Mouse (Mus musculus): ENCODE results near the gene Cdk6. TPM values are rescaled to one million over a fixed set of nuclear protein-coding genes. Genes with fewer than 3 reads are reported as not detected.
"Not testable (repeated sequence)": the region's sequence is repeated elsewhere in the genome, so short reads cannot be mapped to it uniquely, and the experiment has no call there.

Gene Cdk6
- polyA plus RNA-seq, 1 experiment from 2014 or later, result 16.0 TPM

DNA sequence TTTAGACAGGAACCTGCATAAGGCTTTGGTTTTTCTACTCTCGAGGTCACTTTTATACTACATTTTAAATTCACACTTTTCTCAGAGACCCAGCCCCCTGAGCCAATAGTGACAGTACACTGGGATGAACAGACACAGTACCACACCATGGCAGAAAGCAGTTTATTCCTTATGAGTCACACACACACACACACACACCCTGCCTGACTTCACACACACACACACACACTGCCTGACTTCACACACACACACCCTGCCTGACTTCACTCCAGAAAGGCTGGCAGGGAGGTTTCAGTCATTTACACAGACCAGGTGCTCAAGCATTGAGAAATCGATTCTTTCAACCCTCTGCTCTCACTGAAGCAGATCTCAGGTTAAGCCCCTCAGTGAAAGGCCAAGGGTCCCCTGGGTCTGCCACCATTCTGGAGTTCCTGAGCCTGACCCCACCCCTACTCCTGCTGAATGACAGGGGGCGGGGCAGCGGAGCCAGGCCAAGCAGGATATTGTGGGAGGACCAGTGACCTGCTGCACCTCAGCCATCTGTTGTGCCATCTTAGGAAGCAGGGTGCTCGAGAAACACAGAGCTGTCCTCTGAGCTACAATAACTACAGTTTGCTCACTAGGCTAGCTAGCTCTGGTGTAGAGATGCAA lies 185.9 kb downstream of the Cdk6 start:
- Histone ChIP-seq H3K4me3 (ENCODE audit: low read depth, low read length) (no peak overlapping the region), H3K9me3 (replicated peaks; ENCODE audit: control insufficient read depth, low read length) (no peaks in the 10 kb centered on the region), H3K9ac (ENCODE audit: low read depth, low read length) (no peak overlapping the region), H3K4me2 (ENCODE audit: low read depth, low read length) (no peak overlapping the region), H3K27ac (ENCODE audit: low read length) (no peak overlapping the region), H3K4me1 (ENCODE audit: control insufficient read depth, low read depth, low read length) (no peaks in the 10 kb centered on the region), H3K36me3 (ENCODE audit: control insufficient read depth, insufficient read depth) (0 out of 2 replicates have a peak, but pooled peaks cover 2% of the 10 kb centered on the region), H3K27me3 (ENCODE audit: control insufficient read depth, insufficient read depth, low read depth, low read length) (no peaks in the 10 kb centered on the region)
- no peak for ATAC-seq (ENCODE audit: low read depth)
- WGBS (ENCODE audit: insufficient replicate concordance), result 58% methylated on average over 5 of the region's 5 CpGs

DNA sequence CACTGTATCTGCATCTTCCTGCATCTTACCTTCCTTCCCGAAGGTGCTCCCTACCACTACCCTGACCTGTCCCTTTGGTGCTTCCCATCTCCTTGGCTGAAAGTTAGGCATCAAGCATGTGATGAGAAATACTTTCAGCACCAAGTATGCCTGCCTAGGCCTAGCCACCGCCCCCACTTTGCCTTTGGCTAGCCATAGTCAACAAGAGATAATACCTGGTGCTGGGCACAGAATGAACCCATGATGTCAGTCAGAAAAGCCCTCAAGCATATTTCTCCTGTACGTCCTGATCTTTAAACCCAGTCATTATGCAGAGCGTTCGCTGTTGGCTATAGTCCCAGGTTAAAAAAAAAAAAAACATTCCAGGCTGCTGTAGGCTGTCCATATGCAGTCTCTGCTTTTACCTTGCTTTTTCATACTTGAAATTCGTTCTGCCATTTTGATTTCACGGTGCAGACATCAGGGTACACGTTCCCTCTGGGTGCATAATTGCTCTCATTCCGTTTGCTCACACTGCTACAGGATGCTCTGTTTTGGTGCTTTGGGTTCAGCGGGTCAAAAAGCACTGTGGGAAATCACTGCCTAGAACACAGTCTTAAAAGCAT lies 188.4 kb downstream of the Cdk6 start:
- Histone ChIP-seq H3K27me3 (ENCODE audit: control insufficient read depth, insufficient read depth, low read depth, low read length) (no peaks in the 10 kb centered on the region), H3K9me3 (replicated peaks; ENCODE audit: control insufficient read depth, low read length) (no peaks in the 10 kb centered on the region), H3K4me1 (ENCODE audit: control insufficient read depth, low read depth, low read length) (no peaks in the 10 kb centered on the region), H3K36me3 (ENCODE audit: control insufficient read depth, insufficient read depth) (0 out of 2 replicates have a peak, but pooled peaks cover 1% of the 10 kb centered on the region), H3K4me2 (ENCODE audit: low read depth, low read length) (no peak overlapping the region), H3K27ac (ENCODE audit: low read length) (no peak overlapping the region), H3K4me3 (ENCODE audit: low read depth, low read length) (no peak overlapping the region), H3K9ac (ENCODE audit: low read depth, low read length) (no peak overlapping the region)
- no peak for ATAC-seq (ENCODE audit: low read depth)
- 63% methylated on average over 10 of the region's 10 CpGs for WGBS (ENCODE audit: insufficient replicate concordance)

DNA sequence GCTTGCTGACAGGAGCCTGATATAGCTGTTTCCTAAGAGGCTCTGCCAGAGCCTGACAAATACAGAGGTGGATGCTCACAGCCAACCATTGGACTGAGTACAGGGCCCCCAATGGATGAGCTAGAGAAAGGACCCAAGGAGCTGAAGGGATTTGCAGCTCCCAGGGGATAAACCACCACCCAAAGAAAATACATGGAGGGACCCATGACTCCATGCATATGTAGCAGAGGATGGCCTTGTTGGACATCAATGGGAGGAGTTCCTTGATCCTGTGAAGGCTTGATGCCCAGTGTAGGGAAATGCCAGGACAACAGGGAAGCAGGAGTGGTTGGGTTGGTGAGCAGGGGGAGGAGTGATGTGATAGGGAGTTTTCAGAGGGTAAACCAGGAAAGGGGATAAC lies 190.8 kb downstream of the Cdk6 start:
- H3K9ac ChIP-seq (ENCODE audit: low read depth, low read length); H3K27ac ChIP-seq (ENCODE audit: low read length); ATAC-seq (ENCODE audit: low read depth); H3K36me3 ChIP-seq (ENCODE audit: control insufficient read depth, insufficient read depth); H3K4me1 ChIP-seq (ENCODE audit: control insufficient read depth, low read depth, low read length); H3K9me3 ChIP-seq (replicated peaks; ENCODE audit: control insufficient read depth, low read length); H3K27me3 ChIP-seq (ENCODE audit: control insufficient read depth, insufficient read depth, low read depth, low read length); H3K4me2 ChIP-seq (ENCODE audit: low read depth, low read length); H3K4me3 ChIP-seq (ENCODE audit: low read depth, low read length): not testable (repeated sequence)

DNA sequence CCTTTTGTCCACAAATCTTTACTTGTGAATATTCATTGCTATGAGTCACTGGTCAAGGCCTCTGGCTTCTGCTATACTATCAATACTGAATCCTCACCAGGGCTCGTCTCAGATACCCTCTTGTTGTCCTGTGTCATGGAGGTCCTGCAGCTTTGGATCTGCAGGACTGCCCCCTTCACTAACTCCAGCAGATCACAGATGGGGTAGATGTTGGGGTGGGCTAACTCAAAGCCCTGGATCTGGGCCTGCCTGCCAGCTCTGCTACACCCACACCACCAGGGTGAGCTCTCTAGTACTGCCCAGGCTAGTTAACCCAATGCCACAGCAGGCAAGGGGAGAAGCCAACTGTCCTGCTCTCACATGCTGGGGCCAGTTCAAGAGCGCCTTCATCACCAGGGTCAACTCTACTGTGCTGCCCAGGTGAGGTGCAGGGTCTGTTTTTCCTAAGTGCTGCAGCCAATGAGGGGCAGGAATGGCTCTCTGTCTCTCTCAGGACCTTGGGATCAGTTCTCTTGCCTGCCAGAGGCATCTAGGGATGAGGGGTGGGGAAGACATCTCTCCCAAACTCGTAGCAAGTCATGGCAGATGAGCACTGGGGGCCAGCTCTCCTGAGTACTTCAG lies 195.4 kb downstream of the Cdk6 start:
- no peak for ATAC-seq (ENCODE audit: low read depth)
- Histone ChIP-seq H3K4me3 (ENCODE audit: low read depth, low read length) (no peak overlapping the region), H3K4me1 (ENCODE audit: control insufficient read depth, low read depth, low read length) (no peaks in the 10 kb centered on the region), H3K9ac (ENCODE audit: low read depth, low read length) (no peak overlapping the region), H3K36me3 (ENCODE audit: control insufficient read depth, insufficient read depth) (no peaks in the 10 kb centered on the region), H3K27ac (ENCODE audit: low read length) (no peak overlapping the region), H3K9me3 (replicated peaks; ENCODE audit: control insufficient read depth, low read length) (no peaks in the 10 kb centered on the region), H3K4me2 (ENCODE audit: low read depth, low read length) (no peak overlapping the region), H3K27me3 (ENCODE audit: control insufficient read depth, insufficient read depth, low read depth, low read length) (no peaks in the 10 kb centered on the region)
- WGBS (ENCODE audit: insufficient replicate concordance), result 53% methylated on average over 3 of the region's 3 CpGs

DNA sequence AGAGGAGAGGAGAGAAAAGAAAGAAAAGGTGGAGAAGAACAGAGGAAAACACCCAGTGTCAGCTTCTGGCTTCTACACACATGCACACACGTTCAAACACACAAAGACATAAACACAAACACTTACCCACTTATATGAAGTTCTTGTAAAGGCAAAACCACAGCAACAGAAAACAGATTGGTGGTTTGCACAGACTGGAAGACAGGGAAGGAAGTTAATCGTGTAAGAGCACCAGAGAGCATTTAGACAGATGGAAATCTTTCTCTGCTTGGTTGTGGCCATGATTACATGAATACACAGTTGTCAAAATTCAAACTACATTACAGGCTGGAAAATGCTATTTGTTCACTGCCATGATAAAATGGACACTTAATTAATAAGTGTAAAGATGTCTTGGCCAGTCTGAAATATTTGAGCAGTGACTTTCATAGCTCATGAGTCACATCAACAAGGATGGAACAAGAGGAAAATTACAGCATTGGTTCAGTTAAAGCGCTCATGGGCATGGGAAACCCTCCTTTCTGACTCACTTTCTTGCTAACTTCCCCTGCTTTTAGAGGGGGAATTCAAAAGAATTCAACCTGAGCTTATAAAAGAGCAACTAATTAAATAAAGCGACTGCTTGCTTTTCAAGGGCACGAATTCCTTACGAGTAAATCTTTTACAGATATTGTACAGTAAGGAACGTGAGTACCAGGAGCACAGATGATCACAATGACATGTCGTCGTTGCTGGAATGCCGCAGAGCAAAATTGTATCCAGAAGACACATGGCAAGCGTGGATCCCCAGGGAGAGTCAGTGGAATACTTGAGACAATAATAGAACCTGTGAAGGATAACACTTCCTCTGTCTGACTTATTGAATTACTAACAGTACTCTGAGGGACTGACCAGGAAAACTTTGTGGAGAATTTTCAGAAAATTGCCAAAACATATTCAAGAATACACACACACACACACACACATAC lies 197.5 kb downstream of the Cdk6 start:
- no peak overlapping the region for H3K27ac ChIP-seq (ENCODE audit: low read length)
- no peak overlapping the region for H3K4me3 ChIP-seq (ENCODE audit: low read depth, low read length)
- no peak overlapping the region for H3K4me2 ChIP-seq (ENCODE audit: low read depth, low read length)
- H3K9ac ChIP-seq (ENCODE audit: low read depth, low read length), result no peak overlapping the region
- no peaks in the 10 kb centered on the region for H3K36me3 ChIP-seq (ENCODE audit: control insufficient read depth, insufficient read depth)
- 48% methylated on average over 11 of the region's 11 CpGs for WGBS (ENCODE audit: insufficient replicate concordance)
- ATAC-seq (ENCODE audit: low read depth), result no peak
- H3K4me1 ChIP-seq (ENCODE audit: control insufficient read depth, low read depth, low read length), result no peaks in the 10 kb centered on the region
- H3K27me3 ChIP-seq (ENCODE audit: control insufficient read depth, insufficient read depth, low read depth, low read length), result no peaks in the 10 kb centered on the region
- no peaks in the 10 kb centered on the region for H3K9me3 ChIP-seq (replicated peaks; ENCODE audit: control insufficient read depth, low read length)

DNA sequence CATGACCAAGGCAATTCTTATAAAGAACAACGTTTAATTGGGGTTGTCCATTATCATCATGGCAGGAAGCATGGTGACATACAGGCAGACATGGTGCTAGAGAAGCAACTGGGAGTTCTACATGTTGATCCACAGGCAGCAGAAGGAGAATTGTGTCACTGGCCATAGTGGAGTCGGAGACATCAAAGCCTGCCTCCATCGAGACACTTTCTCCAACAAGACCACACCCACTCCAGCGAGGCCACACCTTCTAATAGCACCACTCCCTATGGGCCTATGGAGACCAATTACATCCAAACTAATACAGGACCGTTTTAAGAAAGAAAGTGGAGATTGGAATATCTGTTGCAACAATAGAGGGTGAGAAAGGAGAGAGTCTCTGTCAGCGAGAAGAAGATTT lies 200.6 kb downstream of the Cdk6 start:
- Histone ChIP-seq H3K4me1 (ENCODE audit: control insufficient read depth, low read depth, low read length) (peaks cover 13% of the 10 kb centered on the region), H3K4me2 (ENCODE audit: low read depth, low read length) (no peak overlapping the region), H3K36me3 (ENCODE audit: control insufficient read depth, insufficient read depth) (no peaks in the 10 kb centered on the region), H3K4me3 (ENCODE audit: low read depth, low read length) (no peak overlapping the region), H3K9ac (ENCODE audit: low read depth, low read length) (no peak overlapping the region), H3K27me3 (ENCODE audit: control insufficient read depth, insufficient read depth, low read depth, low read length) (no peaks in the 10 kb centered on the region), H3K27ac (ENCODE audit: low read length) (no peak overlapping the region), H3K9me3 (replicated peaks; ENCODE audit: control insufficient read depth, low read length) (no peaks in the 10 kb centered on the region)
- 60% methylated on average over 6 of the region's 6 CpGs for WGBS (ENCODE audit: insufficient replicate concordance)
- no peak for ATAC-seq (ENCODE audit: low read depth)

DNA sequence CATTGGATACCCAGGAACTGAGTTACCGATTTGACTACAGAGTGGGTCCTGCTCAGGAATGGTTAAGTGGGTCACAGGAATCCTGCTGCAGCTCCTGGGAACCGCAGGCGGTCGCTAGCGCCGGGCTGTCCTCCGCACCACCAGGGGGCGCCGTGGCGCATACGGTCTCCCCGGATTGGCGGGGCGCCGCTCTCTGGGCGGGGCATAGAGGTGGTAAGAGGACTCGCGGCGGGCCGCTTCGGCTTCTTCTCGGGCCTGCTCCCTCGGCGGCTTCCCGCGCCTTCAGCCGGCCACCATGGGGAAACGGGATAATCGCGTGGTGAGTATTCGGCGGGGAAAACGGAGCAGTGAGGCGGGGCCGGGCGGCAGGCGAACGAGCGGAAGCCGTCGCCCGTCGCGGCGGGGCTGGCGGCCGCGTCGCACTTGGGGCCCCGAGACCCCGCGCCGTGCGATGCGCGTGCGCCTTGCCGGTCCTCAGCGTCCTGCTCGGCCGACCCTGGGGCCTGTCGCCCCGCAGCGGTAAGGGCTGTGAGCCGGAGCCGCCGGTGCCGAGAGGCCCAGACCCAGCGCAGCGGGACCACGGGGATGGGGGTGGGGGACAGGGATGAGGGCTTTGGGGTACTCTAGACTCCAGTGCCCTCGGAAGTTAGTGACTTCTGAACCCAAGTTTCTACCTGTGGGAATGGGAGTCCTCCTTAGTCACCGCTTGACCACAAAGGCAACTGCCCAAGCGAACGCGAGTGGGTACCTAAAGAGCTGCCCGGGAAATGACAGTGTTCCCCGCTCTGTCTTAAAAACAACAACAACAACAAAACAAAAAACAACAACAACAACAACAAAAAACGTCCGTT lies 202.6 kb downstream of the Cdk6 start, which contains the start of gene Fam133b:
TSS of gene Fam133b (plus strand) at position 205 of the 851 bp plus-strand sequence.
- under 1% methylated on average over 73 of the region's 80 CpGs for WGBS (ENCODE audit: insufficient replicate concordance)
- Histone ChIP-seq H3K9ac (ENCODE audit: low read depth, low read length) (peak within 1 kb of the TSS; percentile 95), H3K4me3 (ENCODE audit: low read depth, low read length) (peak within 1 kb of the TSS; percentile 95)

DNA sequence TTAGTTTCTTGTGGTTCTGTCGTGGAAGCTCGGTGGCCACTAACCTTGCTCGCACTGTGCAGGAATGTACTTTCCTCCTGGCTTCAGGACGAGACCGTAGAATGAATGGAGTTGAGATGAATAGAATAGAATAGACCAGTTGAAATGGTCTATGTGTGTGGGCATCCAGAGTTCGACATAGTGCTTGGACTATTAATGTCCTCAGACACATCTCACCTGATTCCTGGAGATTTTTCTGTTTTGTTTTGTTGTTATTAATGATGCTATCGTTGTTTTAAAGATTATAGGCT lies 203.1 kb downstream of the Cdk6 start:
- Histone ChIP-seq H3K9me3 (replicated peaks; ENCODE audit: control insufficient read depth, low read length) (no peaks in the 10 kb centered on the region), H3K4me1 (ENCODE audit: control insufficient read depth, low read depth, low read length) (peaks cover 17% of the 10 kb centered on the region), H3K9ac (ENCODE audit: low read depth, low read length) (peak overlapping the region; percentile 95), H3K4me2 (ENCODE audit: low read depth, low read length) (peak overlapping the region; percentile 69), H3K4me3 (ENCODE audit: low read depth, low read length) (peak overlapping the region; percentile 95), H3K27ac (ENCODE audit: low read length) (peak overlapping the region; percentile 80; the same call in 1 of the 2 replicates), H3K36me3 (ENCODE audit: control insufficient read depth, insufficient read depth) (no peaks in the 10 kb centered on the region), H3K27me3 (ENCODE audit: control insufficient read depth, insufficient read depth, low read depth, low read length) (no peaks in the 10 kb centered on the region)
- ATAC-seq (ENCODE audit: low read depth), result no peak
- WGBS (ENCODE audit: insufficient replicate concordance), result 5% methylated on average over 7 of the region's 7 CpGs

More for the DNA sequence above, 202.6 kb downstream of the Cdk6 start, which contains the start of gene Fam133b:
- peaks cover 17% of the 10 kb centered on the region for H3K4me1 ChIP-seq (ENCODE audit: control insufficient read depth, low read depth, low read length)
- H3K27ac ChIP-seq (ENCODE audit: low read length), result peak within 1 kb of the TSS; percentile 80
- H3K9me3 ChIP-seq (replicated peaks; ENCODE audit: control insufficient read depth, low read length), result no peaks in the 10 kb centered on the region
- H3K4me2 ChIP-seq (ENCODE audit: low read depth, low read length), result peak within 1 kb of the TSS; percentile 69
- H3K27me3 ChIP-seq (ENCODE audit: control insufficient read depth, insufficient read depth, low read depth, low read length), result no peaks in the 10 kb centered on the region
- peak; percentile 96 for ATAC-seq (ENCODE audit: low read depth)
- H3K36me3 ChIP-seq (ENCODE audit: control insufficient read depth, insufficient read depth), result no peaks in the 10 kb centered on the region
